Mouse (Mus musculus) liver, embryonic 14.5 days (tissue): ENCODE results near the gene Vamp3. TPM values are rescaled to one million over a fixed set of nuclear protein-coding genes. Genes with fewer than 3 reads are reported as not detected.

ENCODE experiments used
- ATAC-seq: fragments of 200-750 bp; cut with Nextera tagmentation; 2 replicates; pipeline ENCODE4 v1.8.0; 2017; ENCODE audit warnings: moderate number of reproducible peaks, mild to moderate bottlenecking, moderate library complexity; ENCODE audit not compliant: insufficient read depth
- DNase-seq, 3 experiments: peaks; one replicate each; pipeline ENCODE4 v3.0.0-alpha.2; 2012 to 2013; ENCODE audit warnings: low read depth in 3 of 3, low spot score in 3 of 3
- H3K27ac ChIP-seq: fragments of 300-500 bp; sonication (generic); 2 replicates; pipeline ENCODE4 v1.5.1; 2014; ENCODE audit warnings: moderate library complexity, mild to moderate bottlenecking, control low read depth, inconsistent platforms
- H3K27me3 ChIP-seq: fragments of 300-500 bp; sonication (generic); 2 replicates; pipeline ENCODE4 v1.6.1; 2014; ENCODE audit warnings: mild to moderate bottlenecking, low read length, moderate library complexity; ENCODE audit not compliant: control insufficient read depth, insufficient read depth
- H3K36me3 ChIP-seq: fragments of 300-500 bp; sonication (generic); replicated peaks from 2 replicates; pipeline ENCODE4 v1.6.1; 2014; ENCODE audit warnings: low read depth; ENCODE audit not compliant: control insufficient read depth, insufficient read depth
- H3K4me1 ChIP-seq, 2 experiments: fragments of 200-500 bp in 1 of 2; fragments of 300-500 bp in 1 of 2; sonication (generic) in 1 of 2; replicated peaks; 2 replicates each; pipeline ENCODE4 v1.6.1; 2012 to 2014; ENCODE audit warnings: antibody characterized with exemption in 1 of 2, inconsistent platforms in 1 of 2, low read length in 1 of 2; ENCODE audit not compliant: control insufficient read depth in 2 of 2, insufficient read depth in 2 of 2
- H3K4me2 ChIP-seq: fragments of 300-500 bp; sonication (generic); 2 replicates; pipeline ENCODE4 v1.6.1; 2014; ENCODE audit warnings: low read depth, mild to moderate bottlenecking, control low read depth, moderate library complexity
- H3K4me3 ChIP-seq, 2 experiments: fragments of 200-500 bp in 1 of 2; fragments of 300-500 bp in 1 of 2; sonication (generic) in 1 of 2; 2 replicates each; pipeline ENCODE4 v1.5.1; 2012 to 2014; ENCODE audit warnings: low read depth in 2 of 2, low read length in 2 of 2, mild to moderate bottlenecking in 2 of 2, control low read depth in 1 of 2, inconsistent platforms in 1 of 2, moderate library complexity in 1 of 2; ENCODE audit not compliant: insufficient read depth in 1 of 2
- H3K9ac ChIP-seq: fragments of 300-500 bp; sonication (generic); replicated peaks from 2 replicates; pipeline ENCODE4 v1.6.1; 2014; ENCODE audit warnings: mild to moderate bottlenecking, control low read depth, moderate library complexity
- H3K9me3 ChIP-seq: fragments of 300-500 bp; sonication (generic); 2 replicates; pipeline ENCODE4 v1.6.1; 2016; ENCODE audit warnings: low read length, mixed read lengths; ENCODE audit not compliant: control insufficient read depth
- CTCF ChIP-seq: IDR thresholded peaks from 2 replicates; pipeline ENCODE4 v1.5.1; 2016; ENCODE audit warnings: antibody characterized with exemption, low read depth, control low read depth
- EP300 ChIP-seq: IDR thresholded peaks from 2 replicates; pipeline ENCODE4 v1.6.1; 2016; ENCODE audit warnings: antibody characterized with exemption, low read depth
- WGBS: fragments of 180-500 bp; shearing (Covaris S2); extraction: QIAGEN DNeasy Blood & Tissue Kit; methylation state at CpG from one replicate; pipeline ENCODE4 v1.1.7; 2014; ENCODE audit not compliant: insufficient replicate concordance; 5-methylcytosine and 5-hydroxymethylcytosine counted together
- polyA plus RNA-seq, 2 experiments: library from polyadenylated mRNA; depleted of rRNA in 1 of 2; stranded (reverse) in 1 of 2; unstranded in 1 of 2; fragments of >200 nt; fragmentation: Nextera tagmentation in 1 of 2; extraction: Ambion mirVana in 1 of 2; gene quantifications; 2 replicates each; pipeline versions ENCODE4 v1.2.1 to v1.2.3; 2012 to 2014

The Vamp3 gene
- polyA plus RNA-seq, 2 experiments: 11.0 to 24.7 TPM

- no peak for ATAC-seq
- 36% methylated on average over 13 of the region's 13 CpGs for WGBS
These were observed 15.5 kb upstream of the Vamp3 start for GRCm38 (mm10) chr4:151073108-151073744.

GRCm38 (mm10) chr4:151070962-151071361, 13.2 kb upstream of the Vamp3 start:
- WGBS: 38% methylated on average over 7 of the region's 7 CpGs
- ATAC-seq (no peak), DNase-seq (no peak)
- H3K36me3 ChIP-seq: no peaks in the 10 kb centered on the region
- H3K9me3 ChIP-seq: no peaks in the 10 kb centered on the region
- no peak overlapping the region for H3K9ac ChIP-seq
- H3K4me1 ChIP-seq: no peaks in the 10 kb centered on the region; a peak in 1 of 4 replicates
- no peak for TF ChIP-seq CTCF
- no peak for TF ChIP-seq EP300
- H3K27me3 ChIP-seq: no peaks in the 10 kb centered on the region
- no peak overlapping the region for H3K4me2 ChIP-seq
- H3K4me3 ChIP-seq: no peak overlapping the region
- no peak overlapping the region for H3K27ac ChIP-seq

More at GRCm38 (mm10) chr4:151073108-151073744, 15.5 kb upstream of the Vamp3 start:
- no peak overlapping the region for H3K27ac ChIP-seq
- H3K4me1 ChIP-seq: no peaks in the 10 kb centered on the region; a peak in 1 of 4 replicates
- H3K9me3 ChIP-seq: no peaks in the 10 kb centered on the region
- no peaks in the 10 kb centered on the region for H3K36me3 ChIP-seq
- no peak overlapping the region for H3K4me2 ChIP-seq
- H3K27me3 ChIP-seq: no peaks in the 10 kb centered on the region
- peak in 1 of 3 experiments; percentile 16 for DNase-seq
- peak; percentile 77 for TF ChIP-seq CTCF
- no peak for TF ChIP-seq EP300
- no peak overlapping the region for H3K9ac ChIP-seq
- no peak overlapping the region for H3K4me3 ChIP-seq

GRCm38 (mm10) chr4:151068751-151069150, 11.0 kb upstream of the Vamp3 start:
- Histone ChIP-seq H3K36me3 (no peaks in the 10 kb centered on the region), H3K27ac (no peak overlapping the region), H3K4me1 (no peaks in the 10 kb centered on the region; a peak in 1 of 4 replicates), H3K9me3 (no peaks in the 10 kb centered on the region), H3K27me3 (no peaks in the 10 kb centered on the region; the same call in 1 of the 2 replicates), H3K4me3 (no peak overlapping the region), H3K9ac (no peak overlapping the region), H3K4me2 (no peak overlapping the region)
- 15% methylated on average over 4 of the region's 4 CpGs for WGBS
- DNase-seq (no peak), ATAC-seq (no peak)
- TF ChIP-seq CTCF (peak; percentile 11; the same call in 1 of the 2 replicates), EP300 (no peak)

- Histone ChIP-seq H3K27me3 (no peaks in the 10 kb centered on the region; the same call in 1 of the 2 replicates), H3K27ac (no peak overlapping the region), H3K9ac (no peak overlapping the region), H3K36me3 (no peaks in the 10 kb centered on the region), H3K4me1 (peaks cover 8 to 12% of the 10 kb centered on the region in 2 experiments), H3K9me3 (no peaks in the 10 kb centered on the region; the same call in 1 of the 2 replicates), H3K4me3 (no peak overlapping the region), H3K4me2 (no peak overlapping the region)
- DNase-seq (no peak), ATAC-seq (no peak)
- WGBS: 82% methylated on average over 4 of the region's 4 CpGs
- TF ChIP-seq EP300: no peak
- no peak for TF ChIP-seq CTCF
These were observed 1.8 kb upstream of the Vamp3 start for GRCm38 (mm10) chr4:151059566-151059965.

- ATAC-seq (no peak), DNase-seq (no peak)
- Histone ChIP-seq H3K27me3 (no peaks in the 10 kb centered on the region), H3K9me3 (no peaks in the 10 kb centered on the region; the same call in 1 of the 2 replicates), H3K4me2 (peak overlapping the region; percentile 70), H3K4me1 (peaks cover 8 to 12% of the 10 kb centered on the region in 2 experiments), H3K4me3 (peak overlapping the region in 1 of 2 experiments; percentile 83; a peak in 2 of 4 replicates), H3K36me3 (no peaks in the 10 kb centered on the region), H3K27ac (no peak overlapping the region), H3K9ac (no peak overlapping the region)
- no peak for TF ChIP-seq CTCF
- TF ChIP-seq EP300: no peak
- 69% methylated on average over 4 of the region's 4 CpGs for WGBS
These were observed 871 bp upstream of the Vamp3 start for GRCm38 (mm10) chr4:151058634-151059033.
